Mouse (Mus musculus) sigmoid colon, adult 10 weeks (tissue): Measurements from ENCODE around the gene Nlrp4a. TPM values are rescaled to one million over a fixed set of nuclear protein-coding genes. Genes with fewer than 3 reads are reported as not detected.

Experiments
- polyA plus RNA-seq: library from polyadenylated mRNA; stranded (reverse); fragments of 350-450 nt; fragmentation: Illumina TruSeq; extraction: RNeasy Lipid Tissue Mini Kit (QIAGEN cat#74804); gene quantifications from one replicate; pipeline ENCODE4 v1.2.3, GENCODE M21; 2014; ENCODE audit warnings: low read depth, low replicate concordance

Nlrp4a gene
- polyA plus RNA-seq, result not detected

GRCm38 (mm10) chr7:26434813-26435212 lies at the start of gene Nlrp4a:
Gene Nlrp4a (plus strand): TSS chr7:26435113.

GRCm38 (mm10) chr7:26403600-26403999 lies 31.3 kb upstream of the Nlrp4a start, which contains the start of gene Nlrp9c:
Gene Nlrp9c (minus strand): TSS chr7:26403700.

Other genes with a start within 250 kb of the Nlrp4a start
- not detected for gene Vmn1r184, start 174.8 kb upstream of the Nlrp4a start, polyA plus RNA-seq
- gene Cyp2a4, start 127.9 kb upstream of the Nlrp4a start, polyA plus RNA-seq, result not detected
- gene Nlrp9c, start 31.4 kb upstream of the Nlrp4a start, polyA plus RNA-seq, result not detected
- gene Nlrp9a, start 99.9 kb downstream of the Nlrp4a start, polyA plus RNA-seq, result not detected
- gene Vmn1r185, start 183.4 kb downstream of the Nlrp4a start, polyA plus RNA-seq, result not detected